Mouse (Mus musculus): ENCODE data around the gene Syt7.

- TF ChIP-seq GATA1 (IDR thresholded peaks at IDR 0.05; ENCODE audit: borderline replicate concordance, low read length) = no peak
- TF ChIP-seq CTCF (IDR thresholded peaks at IDR 0.05; ENCODE audit: low read depth, low read length) = no peak
- TF ChIP-seq GATA2 (IDR thresholded peaks at IDR 0.05; ENCODE audit: borderline replicate concordance, low read depth, low read length) = no peak
- no peak for TF ChIP-seq TAL1 (conservative IDR thresholded peaks at IDR 0.05; ENCODE audit: low read depth, low read length)
- no peak for TF ChIP-seq POLR2AphosphoS5 (IDR thresholded peaks at IDR 0.05; ENCODE audit: insufficient replicate concordance, low read depth, low read length)
Measured at GRCm38 (mm10) chr19:10482703-10483102, 93.8 kb downstream of the Syt7 start, which contains the start of gene Ppp1r32.

Measured in G1E (cell line).